Mouse (Mus musculus) liver, embryonic 14.5 days (tissue): Measurements from ENCODE around the gene Ntm.

Experiments used
- CTCF ChIP-seq: IDR thresholded peaks from 2 replicates; pipeline ENCODE4 v1.5.1; 2016; ENCODE audit warnings: antibody characterized with exemption, low read depth, control low read depth
- EP300 ChIP-seq: IDR thresholded peaks from 2 replicates; pipeline ENCODE4 v1.6.1; 2016; ENCODE audit warnings: antibody characterized with exemption, low read depth

- no peak for TF ChIP-seq CTCF
- TF ChIP-seq EP300 = no peak
Observed at GRCm38 (mm10) chr9:29562419-29563071, 400.4 kb downstream of the Ntm start.
